Mouse (Mus musculus) neural tube, embryonic 14.5 days (tissue): ENCODE measurements around the gene Kif19a. TPM values are rescaled to one million over a fixed set of nuclear protein-coding genes. Genes with fewer than 3 reads are reported as not detected.

Experiments
- ATAC-seq: fragments of 200-750 bp; cut with Nextera tagmentation; 2 replicates; pipeline ENCODE4 v1.8.0; 2017; ENCODE audit warnings: low read depth, mild to moderate bottlenecking, moderate TSS enrichment, moderate library complexity
- H3K27ac ChIP-seq: fragments of 300-500 bp; sonication (generic); 2 replicates; pipeline ENCODE4 v1.5.1; 2014; ENCODE audit warnings: low read depth, mild to moderate bottlenecking, control low read depth, low read length, moderate library complexity, mixed read lengths
- H3K27me3 ChIP-seq: fragments of 300-500 bp; sonication (generic); 2 replicates; pipeline ENCODE4 v1.6.1; 2014; ENCODE audit warnings: low read length; ENCODE audit not compliant: control insufficient read depth, insufficient read depth
- H3K36me3 ChIP-seq: fragments of 300-500 bp; sonication (generic); 2 replicates; pipeline ENCODE4 v1.6.1; 2014; ENCODE audit warnings: low read length, mixed read lengths; ENCODE audit not compliant: control insufficient read depth, insufficient read depth
- H3K4me1 ChIP-seq: fragments of 300-500 bp; sonication (generic); 2 replicates; pipeline ENCODE4 v1.6.1; 2014; ENCODE audit warnings: low read length; ENCODE audit not compliant: control insufficient read depth, insufficient read depth
- H3K4me2 ChIP-seq: fragments of 300-500 bp; sonication (generic); 2 replicates; pipeline ENCODE4 v1.6.1; 2014; ENCODE audit warnings: mild to moderate bottlenecking, low read depth, low read length, control low read depth
- H3K4me3 ChIP-seq: fragments of 300-500 bp; sonication (generic); 2 replicates; pipeline ENCODE4 v1.5.1; 2014; ENCODE audit warnings: low read depth, low read length, control low read depth, mixed read lengths
- H3K9ac ChIP-seq: fragments of 300-500 bp; sonication (generic); replicated peaks from 2 replicates; pipeline ENCODE4 v1.6.1; 2014; ENCODE audit warnings: low read depth, mild to moderate bottlenecking, control low read depth, low read length, mixed read lengths
- H3K9me3 ChIP-seq: fragments of 300-500 bp; sonication (generic); 2 replicates; pipeline ENCODE4 v1.6.1; 2016; ENCODE audit warnings: low read length; ENCODE audit not compliant: control insufficient read depth
- WGBS: fragments of 180-500 bp; shearing (Covaris S2); extraction: QIAGEN DNeasy Blood & Tissue Kit; methylation state at CpG from one replicate; pipeline ENCODE4 v1.1.7; 2014; 5-methylcytosine and 5-hydroxymethylcytosine counted together
- polyA plus RNA-seq: library from polyadenylated mRNA; unstranded; fragments of >200 nt; fragmentation: Nextera tagmentation; extraction: Ambion mirVana; gene quantifications from 2 replicates; pipeline ENCODE4 v1.2.1, GENCODE M21; 2014

Kif19a gene
- polyA plus RNA-seq: 0.56 and 0.99 TPM in 2 replicates

DNA sequence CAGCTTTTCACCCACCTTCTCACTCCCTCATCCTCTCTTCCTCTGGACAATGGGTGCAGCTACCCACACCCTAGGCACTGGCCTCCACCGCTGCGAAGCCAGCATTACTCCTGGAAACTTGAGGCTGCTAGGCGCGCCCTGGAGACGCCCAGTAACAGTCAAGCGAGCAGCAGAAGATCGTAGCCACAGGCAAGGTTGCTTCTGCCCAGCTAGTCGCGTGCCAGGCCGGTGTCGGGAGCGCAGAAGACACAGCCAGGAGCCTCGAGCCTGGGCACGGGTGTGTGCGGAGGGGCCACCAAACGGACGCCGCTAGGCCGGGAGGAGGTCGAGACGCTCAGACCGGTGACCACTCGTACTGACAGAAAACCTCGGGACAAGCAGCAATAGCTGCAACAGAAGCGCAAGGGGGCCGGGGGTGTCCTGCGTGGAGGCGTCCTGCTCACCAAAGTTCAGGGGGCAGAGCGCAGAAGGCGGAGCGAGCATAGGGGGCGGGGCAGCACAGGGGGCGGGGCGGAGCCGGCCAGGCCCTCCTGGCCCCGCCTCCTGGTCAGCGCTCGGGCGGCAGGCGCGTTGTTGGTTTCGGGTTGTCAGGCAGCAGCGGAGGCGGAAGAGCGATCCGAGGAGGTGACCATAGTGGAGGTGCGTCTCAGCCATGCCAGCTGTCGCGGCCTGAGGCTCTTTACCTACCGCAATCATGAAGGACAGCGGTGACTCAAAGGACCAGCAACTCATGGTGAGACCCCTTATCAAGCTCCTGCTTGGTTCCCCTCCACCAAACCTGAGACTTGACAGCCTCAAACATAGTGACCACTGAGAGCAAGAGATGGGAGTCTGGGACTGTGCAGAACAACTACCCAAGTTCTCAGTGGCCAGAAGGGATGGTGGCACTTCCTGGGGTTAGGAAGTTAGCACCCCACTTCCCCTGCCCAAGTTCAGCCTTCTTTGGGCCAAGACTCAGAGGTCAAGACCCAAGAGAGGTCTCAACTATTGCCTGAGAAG, at the start of gene Kif19a:
Gene Kif19a (plus strand): TSS at position 569 of the 999 bp plus-strand sequence.
- H3K9ac ChIP-seq: no peak within 1 kb of the TSS; the same call in 1 of the 2 replicates
- H3K4me1 ChIP-seq: no peaks in the 10 kb centered on the region
- H3K4me3 ChIP-seq: peak within 1 kb of the TSS; percentile 36
- no peak within 1 kb of the TSS for H3K27ac ChIP-seq
- WGBS: 3% methylated on average over 49 of the region's 51 CpGs
- H3K36me3 ChIP-seq: no peaks in the 10 kb centered on the region
- H3K4me2 ChIP-seq: peak within 1 kb of the TSS; percentile 74
- ATAC-seq: peak; percentile 34
- peaks cover 3% of the 10 kb centered on the region; the same call in 1 of the 2 replicates for H3K27me3 ChIP-seq
- H3K9me3 ChIP-seq: no peaks in the 10 kb centered on the region

DNA sequence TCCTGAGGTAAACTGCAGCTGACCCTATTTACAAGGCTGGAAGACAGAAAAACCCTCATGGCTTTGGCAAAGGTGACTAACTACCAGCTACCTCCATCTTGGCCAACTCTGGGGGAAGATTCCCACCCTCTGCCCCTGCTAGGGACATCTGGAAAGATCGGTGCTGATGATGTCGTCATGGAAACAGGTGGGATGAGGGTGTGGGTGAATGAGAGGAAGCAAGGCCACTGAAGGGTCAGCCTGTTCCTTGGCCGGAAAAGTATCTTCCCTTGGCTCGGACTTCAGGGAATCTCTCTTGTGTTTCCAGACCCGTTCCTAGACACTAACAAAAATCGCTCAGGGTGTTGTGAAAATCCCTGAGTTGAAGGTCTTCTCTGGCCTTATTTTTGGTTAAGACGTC, 49.7 kb upstream of the Kif19a start:
- Histone ChIP-seq H3K4me1 (no peaks in the 10 kb centered on the region), H3K9ac (no peak overlapping the region), H3K4me3 (no peak overlapping the region), H3K27ac (no peak overlapping the region), H3K27me3 (no peaks in the 10 kb centered on the region), H3K36me3 (no peaks in the 10 kb centered on the region), H3K9me3 (no peaks in the 10 kb centered on the region), H3K4me2 (no peak overlapping the region)
- no peak for ATAC-seq
- WGBS: 64% methylated on average over 7 of the region's 7 CpGs

DNA sequence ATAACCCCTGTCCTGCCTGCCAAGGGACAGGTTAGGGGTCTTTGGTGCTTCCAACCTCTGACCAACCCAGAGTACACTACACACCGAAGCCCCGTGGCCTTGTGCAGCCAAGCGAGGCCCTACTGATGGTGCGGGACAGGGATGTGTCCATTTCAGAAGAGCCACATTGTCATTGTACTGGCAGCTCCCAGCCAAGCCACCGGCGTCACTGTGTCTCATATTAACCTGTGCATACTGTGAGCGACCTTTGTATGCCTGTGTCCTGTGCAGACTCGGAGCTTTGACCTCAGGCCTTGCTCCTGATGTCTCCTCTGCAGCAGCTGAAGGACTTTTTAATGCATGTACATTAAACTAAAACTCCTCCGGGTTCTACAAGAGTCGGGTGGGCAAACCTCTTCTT, 44.7 kb upstream of the Kif19a start:
- Histone ChIP-seq H3K9ac (no peak overlapping the region), H3K4me3 (no peak overlapping the region), H3K27me3 (no peaks in the 10 kb centered on the region), H3K4me1 (no peaks in the 10 kb centered on the region), H3K4me2 (no peak overlapping the region), H3K27ac (no peak overlapping the region), H3K36me3 (no peaks in the 10 kb centered on the region), H3K9me3 (no peaks in the 10 kb centered on the region)
- ATAC-seq: no peak
- WGBS: 90% methylated on average over 10 of the region's 10 CpGs

DNA sequence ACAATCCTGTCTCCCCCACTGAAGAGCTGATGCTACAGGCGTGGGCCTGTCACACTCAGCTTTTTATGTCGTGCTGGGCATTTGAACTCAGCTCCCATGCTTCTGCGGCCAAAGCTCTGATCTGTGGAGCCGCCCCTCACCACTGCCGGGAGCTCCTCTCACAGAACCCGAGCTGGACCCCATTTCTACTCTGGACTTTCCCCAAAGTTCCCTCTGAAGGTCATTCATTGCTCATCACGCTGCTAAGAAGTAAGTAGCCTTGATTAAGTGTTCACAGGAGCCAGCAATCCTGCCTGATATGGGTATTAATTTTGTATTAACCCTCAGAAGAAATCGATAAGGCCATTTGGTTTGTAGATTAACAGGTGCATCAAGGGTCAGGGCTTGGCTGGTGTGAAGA, 42.8 kb upstream of the Kif19a start:
- Histone ChIP-seq H3K4me1 (peaks cover 6% of the 10 kb centered on the region), H3K27me3 (no peaks in the 10 kb centered on the region), H3K27ac (no peak overlapping the region), H3K4me2 (no peak overlapping the region), H3K36me3 (no peaks in the 10 kb centered on the region), H3K9ac (no peak overlapping the region), H3K9me3 (no peaks in the 10 kb centered on the region), H3K4me3 (no peak overlapping the region)
- 90% methylated on average over 8 of the region's 8 CpGs for WGBS
- no peak for ATAC-seq

DNA sequence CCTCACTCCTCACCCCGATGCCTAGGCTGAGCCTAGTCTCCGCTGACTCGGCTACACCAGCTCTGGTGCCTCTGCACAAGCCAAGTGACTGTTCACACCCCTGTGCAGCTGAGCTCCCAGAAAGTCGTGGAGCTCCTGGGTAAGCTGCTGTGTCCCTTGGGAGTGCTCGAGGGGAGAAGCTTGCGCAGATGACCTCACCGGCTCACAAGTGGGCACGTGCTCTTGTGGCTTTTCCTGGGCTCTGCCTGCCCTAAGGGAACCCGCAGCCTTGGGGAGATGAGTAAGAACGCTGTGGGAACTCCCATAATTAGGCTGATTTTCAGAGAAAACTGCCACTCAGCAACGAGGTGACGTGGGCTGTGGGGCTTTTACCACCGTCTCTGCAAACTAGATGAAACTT, 42.2 kb upstream of the Kif19a start:
- H3K36me3 ChIP-seq: no peaks in the 10 kb centered on the region
- H3K4me1 ChIP-seq: peaks cover 10% of the 10 kb centered on the region
- WGBS: 69% methylated on average over 13 of the region's 13 CpGs
- H3K27ac ChIP-seq: no peak overlapping the region
- no peaks in the 10 kb centered on the region for H3K9me3 ChIP-seq
- no peak overlapping the region for H3K9ac ChIP-seq
- no peaks in the 10 kb centered on the region for H3K27me3 ChIP-seq
- ATAC-seq: no peak
- H3K4me3 ChIP-seq: no peak overlapping the region
- H3K4me2 ChIP-seq: no peak overlapping the region

DNA sequence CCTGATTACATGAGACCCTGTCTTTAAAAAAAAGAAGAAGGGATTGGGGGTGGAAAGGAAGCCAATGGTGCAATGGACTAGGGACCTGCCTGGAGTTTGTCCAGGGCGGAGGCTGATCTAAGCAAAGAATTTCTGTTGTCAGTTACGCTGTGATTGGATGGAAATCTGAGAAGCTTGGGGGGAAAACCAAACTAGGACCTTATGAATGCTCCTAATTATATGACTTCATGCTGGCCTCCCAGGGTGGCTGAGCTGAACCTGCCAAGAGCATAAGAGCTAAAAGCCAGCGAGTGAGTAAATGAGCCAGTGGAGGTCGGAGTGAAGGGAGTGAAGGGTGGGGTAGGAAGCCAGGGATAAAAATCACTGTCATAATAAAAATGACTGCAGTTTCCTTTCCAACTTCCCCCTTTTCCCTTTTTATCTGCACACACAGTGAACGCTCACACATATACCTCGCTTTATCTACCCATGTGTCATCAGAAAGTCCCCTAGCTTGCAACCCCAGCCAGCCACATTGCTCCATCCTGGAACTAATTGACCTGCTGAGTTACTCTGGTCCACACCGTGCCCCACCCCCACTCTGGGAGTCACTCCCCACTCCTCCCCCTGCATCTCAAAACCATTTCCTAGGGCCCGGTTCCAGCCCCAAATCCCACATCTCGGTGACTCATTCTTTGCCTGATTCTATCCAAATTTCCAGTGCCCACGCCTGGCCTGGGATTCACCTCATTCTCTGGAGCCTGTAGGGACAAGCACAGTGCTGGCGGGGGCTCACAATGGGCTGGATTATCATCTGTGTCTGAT, 40.2 kb upstream of the Kif19a start:
- ATAC-seq: no peak
- peaks cover 13% of the 10 kb centered on the region for H3K4me1 ChIP-seq
- H3K9ac ChIP-seq: no peak overlapping the region
- H3K36me3 ChIP-seq: no peaks in the 10 kb centered on the region
- H3K27me3 ChIP-seq: no peaks in the 10 kb centered on the region
- 60% methylated on average over 11 of the region's 11 CpGs for WGBS
- H3K9me3 ChIP-seq: no peaks in the 10 kb centered on the region
- H3K4me2 ChIP-seq: no peak overlapping the region
- no peak overlapping the region for H3K27ac ChIP-seq
- no peak overlapping the region for H3K4me3 ChIP-seq

DNA sequence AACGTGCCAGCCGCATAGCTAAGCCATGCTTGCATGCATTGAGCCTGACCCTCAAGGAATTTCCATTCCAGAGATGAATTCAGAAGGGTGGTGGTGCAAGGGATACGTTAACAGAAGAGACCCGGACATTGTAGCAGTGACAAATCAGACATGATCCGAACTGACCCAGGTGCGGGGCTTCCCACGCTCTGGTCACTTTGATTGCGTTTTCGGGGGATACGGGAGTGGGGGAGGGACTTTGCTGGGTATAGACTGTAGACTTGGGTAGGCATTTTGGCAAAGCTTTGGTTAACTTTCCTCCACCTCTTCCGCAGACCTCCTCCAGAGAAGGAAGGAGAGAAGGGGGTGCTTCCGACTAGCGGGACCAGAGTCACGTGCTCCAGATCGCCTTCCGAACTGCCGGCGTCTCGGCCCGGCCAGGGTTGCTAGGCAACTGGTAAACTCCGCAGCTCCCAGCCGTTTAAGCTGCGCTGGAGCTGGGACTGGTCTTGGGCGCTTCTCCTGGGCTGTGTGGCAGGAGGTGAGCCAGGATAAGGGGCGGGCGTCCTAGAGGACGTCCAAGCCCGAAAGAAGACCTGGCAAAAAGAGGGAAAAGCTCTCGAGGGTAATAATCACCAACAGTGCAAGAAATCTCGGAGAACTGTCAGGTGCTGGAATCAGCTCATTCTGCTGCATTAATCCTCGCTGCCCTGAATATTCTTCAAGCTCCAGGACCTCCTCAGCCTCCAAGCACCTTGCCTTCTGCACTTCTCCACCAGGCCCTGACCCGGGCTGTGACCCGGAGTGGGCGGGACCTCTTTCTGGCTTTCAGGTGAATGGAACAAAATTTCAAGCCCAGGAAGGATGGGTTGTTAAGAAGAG, 38.0 kb upstream of the Kif19a start, which contains the start of gene Dnaic2:
Gene Dnaic2 (plus strand): TSS at position 444 of the 861 bp plus-strand sequence.
- peak within 1 kb of the TSS; percentile 11 for H3K4me3 ChIP-seq
- no peaks in the 10 kb centered on the region for H3K36me3 ChIP-seq
- peak; percentile 91 for ATAC-seq
- peak within 1 kb of the TSS; percentile 5; the same call in 1 of the 2 replicates for H3K9ac ChIP-seq
- H3K9me3 ChIP-seq: no peaks in the 10 kb centered on the region
- no peaks in the 10 kb centered on the region for H3K27me3 ChIP-seq
- H3K27ac ChIP-seq: no peak within 1 kb of the TSS
- peaks cover 13% of the 10 kb centered on the region for H3K4me1 ChIP-seq
- 11% methylated on average over 34 of the region's 34 CpGs for WGBS
- H3K4me2 ChIP-seq: peak within 1 kb of the TSS; percentile 47

DNA sequence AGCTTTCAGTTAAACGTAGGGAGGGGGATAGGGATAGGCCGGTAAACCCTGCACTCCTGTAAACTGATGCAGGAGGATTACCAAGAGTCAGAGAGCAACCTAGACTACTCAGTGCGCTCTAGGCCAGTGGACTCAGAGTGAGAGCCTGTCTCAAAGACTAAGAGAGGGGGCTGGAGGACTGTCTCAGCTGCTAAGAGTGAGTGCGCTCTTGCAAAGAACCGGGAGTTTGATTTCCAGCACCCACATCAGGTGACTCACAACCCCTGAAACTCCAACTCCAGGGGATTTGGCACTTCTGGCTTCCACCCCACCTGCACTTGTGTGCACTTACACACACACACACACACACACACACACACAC, 37.4 kb upstream of the Kif19a start:
- H3K27me3 ChIP-seq: no peaks in the 10 kb centered on the region
- peaks cover 13% of the 10 kb centered on the region for H3K4me1 ChIP-seq
- no peak overlapping the region for H3K27ac ChIP-seq
- H3K36me3 ChIP-seq: no peaks in the 10 kb centered on the region
- no peak for ATAC-seq
- no peaks in the 10 kb centered on the region for H3K9me3 ChIP-seq
- whole genome bisulfite sequencing: 29% methylated on average over 5 of the region's 5 CpGs
- no peak overlapping the region for H3K9ac ChIP-seq
- no peak overlapping the region; the same call in 1 of the 2 replicates for H3K4me3 ChIP-seq
- H3K4me2 ChIP-seq: peak overlapping the region; percentile 47
